Mouse (Mus musculus): Measurements from ENCODE around the gene Gfm2.

Gene Gfm2

DNA sequence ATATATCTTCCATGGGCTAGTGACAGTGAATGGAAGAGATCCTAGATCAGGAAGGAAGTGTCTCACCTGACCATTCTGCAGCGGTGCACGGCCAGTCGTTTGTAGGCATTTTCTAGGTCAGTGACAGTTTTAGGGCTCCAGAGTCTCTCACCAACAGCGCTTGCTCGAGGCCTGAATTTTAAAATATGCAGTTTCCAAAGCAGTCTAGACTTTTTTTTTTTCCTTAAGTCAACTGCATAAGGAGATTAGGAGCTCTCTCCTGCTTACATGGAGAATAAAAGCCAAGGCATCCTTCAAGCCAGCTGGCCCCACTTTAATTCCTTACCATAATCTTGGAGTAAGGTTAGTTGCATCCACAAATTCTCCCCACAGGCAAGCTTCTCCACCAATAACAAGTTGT is 39.0 kb downstream of the Gfm2 start:
- no peak for DNase-seq (ENCODE audit: low read depth, low spot score)
- Histone ChIP-seq H3K27me3 (ENCODE audit: control insufficient read depth, insufficient read depth, low read length, poor library complexity, severe bottlenecking) (no peaks in the 10 kb centered on the region), H3K36me3 (ENCODE audit: control insufficient read depth, insufficient read depth, low read length, poor library complexity, severe bottlenecking) (peaks cover 32% of the 10 kb centered on the region)

DNA sequence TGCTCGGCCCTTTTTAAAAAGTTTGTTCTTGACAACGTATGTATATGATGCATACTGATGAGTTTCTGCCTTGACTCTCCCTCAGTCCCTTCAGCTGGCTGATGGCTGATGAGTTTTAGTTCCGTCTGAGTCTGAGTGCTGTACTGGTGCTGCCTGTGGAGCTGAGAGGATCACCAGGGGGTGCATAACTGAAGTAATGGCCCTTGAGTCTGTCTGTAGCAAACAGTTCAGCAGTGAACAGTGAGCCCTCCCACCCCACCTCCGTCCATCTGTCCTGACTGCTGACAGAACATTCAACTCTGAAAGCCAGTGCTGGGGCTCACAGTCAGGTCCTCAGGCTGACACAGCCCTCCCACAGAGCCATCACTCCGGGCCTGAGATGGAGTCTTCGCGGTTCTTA is 41.2 kb downstream of the Gfm2 start:
- no peaks in the 10 kb centered on the region for H3K27me3 ChIP-seq (ENCODE audit: control insufficient read depth, insufficient read depth, low read length, poor library complexity, severe bottlenecking)
- peaks cover 34% of the 10 kb centered on the region for H3K36me3 ChIP-seq (ENCODE audit: control insufficient read depth, insufficient read depth, low read length, poor library complexity, severe bottlenecking)
- DNase-seq (ENCODE audit: low read depth, low spot score) = no peak

DNA sequence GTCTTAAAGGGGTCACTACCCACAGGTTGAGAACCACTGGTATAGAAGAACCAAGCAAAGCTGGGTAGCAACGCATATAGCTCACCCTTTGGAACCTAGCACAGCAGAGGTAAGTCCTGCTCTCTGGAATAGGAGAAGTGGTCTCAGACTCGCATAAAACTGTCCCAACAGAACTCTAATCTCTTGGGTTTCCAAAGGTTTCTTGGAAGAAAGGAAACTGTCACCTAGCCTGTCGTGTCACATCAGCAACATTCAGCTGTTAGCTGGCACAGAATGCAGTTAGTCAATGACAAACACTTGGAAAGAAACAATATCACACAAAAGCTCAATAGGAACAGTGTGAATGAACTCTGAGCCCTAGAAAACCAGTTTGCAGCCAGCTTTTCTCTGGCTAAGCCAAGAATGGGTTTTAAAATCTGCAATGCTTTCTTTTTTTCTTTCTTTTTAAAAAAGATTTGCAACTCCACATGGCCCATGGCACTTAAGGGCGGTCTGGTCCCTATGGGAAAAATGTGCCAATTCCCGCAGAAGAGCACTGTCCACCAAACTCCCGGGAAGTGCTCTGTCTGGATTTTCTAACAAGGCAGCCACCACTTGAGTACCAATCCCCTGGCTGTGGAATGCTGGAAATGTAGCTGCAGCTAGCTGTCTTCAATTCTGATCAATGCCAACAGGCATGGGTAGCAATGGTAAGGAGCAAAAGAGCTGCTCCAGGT is 42.5 kb downstream of the Gfm2 start:
- DNase-seq (ENCODE audit: low read depth, low spot score) = no peak
- no peaks in the 10 kb centered on the region for H3K27me3 ChIP-seq (ENCODE audit: control insufficient read depth, insufficient read depth, low read length, poor library complexity, severe bottlenecking)
- H3K36me3 ChIP-seq (ENCODE audit: control insufficient read depth, insufficient read depth, low read length, poor library complexity, severe bottlenecking) = peaks cover 30% of the 10 kb centered on the region

DNA sequence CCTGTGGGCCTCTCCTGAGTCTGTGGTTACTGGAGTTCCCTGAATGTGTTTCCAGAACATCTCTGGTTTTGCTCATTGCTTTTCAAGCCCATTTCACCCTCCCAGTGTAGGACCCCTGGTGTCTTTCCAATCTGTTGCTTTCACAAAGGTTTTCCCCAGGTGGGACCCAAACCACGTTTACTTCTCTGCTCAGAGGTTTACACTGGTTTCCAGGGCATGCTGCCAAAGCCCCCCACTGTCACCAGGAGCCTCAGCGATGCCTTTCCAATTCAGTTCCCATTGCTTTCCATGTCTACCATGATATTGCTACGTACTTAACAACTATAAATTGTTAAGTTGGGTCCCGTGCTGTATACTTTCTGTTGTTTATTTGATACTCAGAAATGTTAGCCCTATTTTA is 45.1 kb downstream of the Gfm2 start:
- Histone ChIP-seq H3K36me3 (ENCODE audit: control insufficient read depth, insufficient read depth, low read length, poor library complexity, severe bottlenecking) (peaks cover 26% of the 10 kb centered on the region), H3K27me3 (ENCODE audit: control insufficient read depth, insufficient read depth, low read length, poor library complexity, severe bottlenecking) (no peaks in the 10 kb centered on the region)
- no peak for DNase-seq (ENCODE audit: low read depth, low spot score)

DNA sequence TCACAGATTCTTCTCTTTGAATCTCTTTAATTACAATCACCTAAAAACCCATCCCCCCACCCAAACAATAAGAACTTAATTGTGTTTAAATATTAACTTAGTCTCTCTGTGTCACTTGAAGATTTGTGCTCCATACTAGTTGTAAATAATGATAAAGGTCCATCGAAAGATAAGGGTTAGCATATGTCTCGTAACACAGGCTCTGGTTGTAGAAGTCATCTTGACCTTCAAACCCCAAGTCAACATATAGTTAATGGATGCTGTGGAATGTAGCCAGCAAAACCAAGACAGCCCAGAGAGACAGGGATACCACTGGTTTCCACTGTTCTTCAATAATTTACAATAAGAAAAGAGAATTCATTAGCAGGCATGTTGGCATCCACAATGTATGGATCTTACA is 46.4 kb downstream of the Gfm2 start:
- H3K27me3 ChIP-seq (ENCODE audit: control insufficient read depth, insufficient read depth, low read length, poor library complexity, severe bottlenecking) = no peaks in the 10 kb centered on the region
- H3K36me3 ChIP-seq (ENCODE audit: control insufficient read depth, insufficient read depth, low read length, poor library complexity, severe bottlenecking) = peaks cover 20% of the 10 kb centered on the region
- DNase-seq (ENCODE audit: low read depth, low spot score) = no peak

- no peaks in the 10 kb centered on the region for H3K27me3 ChIP-seq (ENCODE audit: control insufficient read depth, insufficient read depth, low read length, poor library complexity, severe bottlenecking)
- no peak for DNase-seq (ENCODE audit: low read depth, low spot score)
- H3K36me3 ChIP-seq (ENCODE audit: control insufficient read depth, insufficient read depth, low read length, poor library complexity, severe bottlenecking) = peaks cover 20% of the 10 kb centered on the region
Measured at GRCm38 (mm10) chr13:97184656-97185055, 46.9 kb downstream of the Gfm2 start.

GRCm38 (mm10) chr13:97186346-97186745 is 48.6 kb downstream of the Gfm2 start:
- DNase-seq (ENCODE audit: low read depth, low spot score) = no peak
- H3K36me3 ChIP-seq (ENCODE audit: control insufficient read depth, insufficient read depth, low read length, poor library complexity, severe bottlenecking) = peaks cover 17% of the 10 kb centered on the region
- no peaks in the 10 kb centered on the region for H3K27me3 ChIP-seq (ENCODE audit: control insufficient read depth, insufficient read depth, low read length, poor library complexity, severe bottlenecking)

DNA sequence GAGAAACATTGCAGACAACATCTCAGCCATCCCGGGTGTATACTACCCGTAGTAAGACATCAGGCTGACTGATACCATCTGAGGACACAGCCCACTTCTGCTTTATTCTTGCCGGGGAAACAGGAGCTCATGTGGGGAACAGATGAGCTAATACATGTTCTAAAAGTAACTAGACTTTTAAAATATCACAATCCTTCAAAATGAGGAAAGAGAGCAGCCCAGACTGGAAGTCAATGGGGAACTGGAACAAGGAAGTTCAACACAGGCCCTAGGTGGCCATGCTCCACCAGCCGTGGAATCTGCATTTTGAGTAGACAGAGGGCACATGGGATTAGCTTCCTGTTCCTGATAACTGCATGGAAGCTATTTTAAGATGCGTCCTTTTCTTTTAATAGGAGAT is 50.0 kb downstream of the Gfm2 start:
- no peaks in the 10 kb centered on the region for H3K27me3 ChIP-seq (ENCODE audit: control insufficient read depth, insufficient read depth, low read length, poor library complexity, severe bottlenecking)
- DNase-seq (ENCODE audit: low read depth, low spot score) = peak; percentile 52
- peaks cover 17% of the 10 kb centered on the region for H3K36me3 ChIP-seq (ENCODE audit: control insufficient read depth, insufficient read depth, low read length, poor library complexity, severe bottlenecking)

DNA sequence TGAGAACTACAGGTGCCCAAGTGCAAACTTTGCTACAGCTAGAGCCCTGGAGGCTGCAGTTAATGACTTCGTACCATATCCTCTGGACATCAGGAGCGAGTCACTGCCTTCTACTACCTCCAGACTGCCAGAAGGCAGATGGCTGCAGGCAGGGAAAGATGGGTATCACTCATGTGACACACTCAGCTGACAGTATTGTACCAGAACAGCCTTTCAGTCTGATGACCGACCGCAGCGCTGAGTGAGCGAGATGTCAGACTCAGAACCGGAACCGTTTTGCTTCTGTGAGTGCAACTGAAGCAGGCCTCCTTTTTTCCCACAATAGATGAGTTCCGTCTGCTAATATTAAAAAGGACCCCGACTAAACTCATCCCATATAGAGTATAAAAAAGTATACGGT is 54.9 kb downstream of the Gfm2 start:
- DNase-seq (ENCODE audit: low read depth, low spot score) = no peak

GRCm38 (mm10) chr13:97193420-97193819 is 55.7 kb downstream of the Gfm2 start:
- H3K27me3 ChIP-seq (ENCODE audit: control insufficient read depth, insufficient read depth, low read length, poor library complexity, severe bottlenecking) = no peaks in the 10 kb centered on the region
- DNase-seq (ENCODE audit: low read depth, low spot score) = no peak
- H3K36me3 ChIP-seq (ENCODE audit: control insufficient read depth, insufficient read depth, low read length, poor library complexity, severe bottlenecking) = peaks cover 7% of the 10 kb centered on the region

More for the DNA sequence above, 54.9 kb downstream of the Gfm2 start:
- Histone ChIP-seq H3K36me3 (ENCODE audit: control insufficient read depth, insufficient read depth, low read length, poor library complexity, severe bottlenecking) (peaks cover 7% of the 10 kb centered on the region), H3K27me3 (ENCODE audit: control insufficient read depth, insufficient read depth, low read length, poor library complexity, severe bottlenecking) (no peaks in the 10 kb centered on the region)

GRCm38 (mm10) chr13:97196186-97196924 is 58.6 kb downstream of the Gfm2 start:
- DNase-seq (ENCODE audit: low read depth, low spot score) = peak; percentile 75
- Histone ChIP-seq H3K36me3 (ENCODE audit: control insufficient read depth, insufficient read depth, low read length, poor library complexity, severe bottlenecking) (peaks cover 6% of the 10 kb centered on the region), H3K27me3 (ENCODE audit: control insufficient read depth, insufficient read depth, low read length, poor library complexity, severe bottlenecking) (no peaks in the 10 kb centered on the region)

DNA sequence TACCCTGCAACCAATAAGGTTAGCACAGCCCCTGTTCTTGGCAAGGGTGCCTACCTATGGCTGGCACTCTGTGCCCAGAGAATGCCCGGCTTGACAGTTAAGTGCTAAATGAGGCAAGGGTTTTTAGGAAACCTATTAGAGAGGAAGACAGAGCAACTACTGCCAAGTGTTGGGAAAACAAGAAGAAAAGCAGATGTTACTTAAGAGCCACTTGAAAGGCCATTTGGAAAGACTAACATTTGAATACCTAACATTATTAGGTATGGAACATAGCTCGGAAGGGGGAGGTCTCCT is 59.1 kb downstream of the Gfm2 start:
- Histone ChIP-seq H3K36me3 (ENCODE audit: control insufficient read depth, insufficient read depth, low read length, poor library complexity, severe bottlenecking) (peaks cover 4% of the 10 kb centered on the region), H3K27me3 (ENCODE audit: control insufficient read depth, insufficient read depth, low read length, poor library complexity, severe bottlenecking) (no peaks in the 10 kb centered on the region)
- no peak for DNase-seq (ENCODE audit: low read depth, low spot score)

- Histone ChIP-seq H3K27me3 (ENCODE audit: control insufficient read depth, insufficient read depth, low read length, poor library complexity, severe bottlenecking) (no peaks in the 10 kb centered on the region), H3K36me3 (ENCODE audit: control insufficient read depth, insufficient read depth, low read length, poor library complexity, severe bottlenecking) (peaks cover 1% of the 10 kb centered on the region)
- DNase-seq (ENCODE audit: low read depth, low spot score) = peak; percentile 91
Measured at GRCm38 (mm10) chr13:97197932-97198562, 60.3 kb downstream of the Gfm2 start, which contains the start of gene Hexb. Gene Hexb, minus strand, starts transcription at chr13:97198357.

DNA sequence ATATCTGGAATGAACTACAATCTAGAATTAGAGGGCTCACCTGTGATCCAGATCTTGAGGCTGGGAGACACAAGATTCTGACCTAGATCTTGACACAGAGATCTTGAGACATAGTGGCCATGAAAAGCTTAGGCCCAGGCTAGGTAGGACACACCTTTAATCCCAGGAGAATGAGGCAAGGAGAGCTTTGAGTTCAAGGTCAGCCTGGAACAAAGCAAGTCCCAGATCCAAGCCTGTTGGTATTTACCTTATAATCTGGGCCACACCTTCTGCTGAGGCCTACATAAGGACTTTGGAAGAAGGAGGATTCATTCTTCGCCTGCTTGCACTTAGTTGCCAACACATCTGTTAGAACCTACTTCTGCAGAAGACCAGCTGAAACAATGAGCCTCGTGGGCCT is 61.4 kb downstream of the Gfm2 start:
- no peak for DNase-seq (ENCODE audit: low read depth, low spot score)
- Histone ChIP-seq H3K27me3 (ENCODE audit: control insufficient read depth, insufficient read depth, low read length, poor library complexity, severe bottlenecking) (no peaks in the 10 kb centered on the region), H3K36me3 (ENCODE audit: control insufficient read depth, insufficient read depth, low read length, poor library complexity, severe bottlenecking) (no peaks in the 10 kb centered on the region)

DNA sequence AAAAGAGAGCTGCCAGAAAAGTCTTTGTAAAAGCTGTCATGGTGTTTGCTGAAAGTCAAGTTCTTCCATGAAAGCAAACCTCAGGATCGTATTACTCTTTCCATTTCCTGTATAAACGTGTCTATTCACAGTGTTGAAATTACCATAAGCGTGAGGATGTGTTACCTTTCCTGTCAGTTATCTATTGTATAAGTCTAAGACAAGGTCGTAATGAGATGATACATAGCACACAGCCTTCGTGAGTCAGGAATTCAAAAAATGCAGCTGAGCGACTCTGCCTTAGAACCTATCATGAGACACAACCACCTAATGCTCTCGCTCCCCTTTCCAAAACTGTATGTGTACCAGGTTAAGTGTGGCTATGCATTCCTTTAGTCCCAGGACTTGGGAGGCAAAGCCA is 63.3 kb downstream of the Gfm2 start:
- no peaks in the 10 kb centered on the region for H3K27me3 ChIP-seq (ENCODE audit: control insufficient read depth, insufficient read depth, low read length, poor library complexity, severe bottlenecking)
- DNase-seq (ENCODE audit: low read depth, low spot score) = no peak
- H3K36me3 ChIP-seq (ENCODE audit: control insufficient read depth, insufficient read depth, low read length, poor library complexity, severe bottlenecking) = no peaks in the 10 kb centered on the region

All from splenic B cell, adult 2 months (primary cell).